Mouse (Mus musculus) frontal cortex, postnatal 36 days (tissue): ENCODE measurements around the gene Pik3c2g.

ENCODE experiments used
- DNase-seq, 2 experiments: peaks; one replicate each; pipeline ENCODE4 v3.0.0; 2022; ENCODE audit warnings: low spot score in 2 of 2

Pik3c2g gene

GRCm38 (mm10) chr6:139586892-139587291 lies at the start of gene Pik3c2g:
Gene Pik3c2g, plus strand, starts transcription at chr6:139587221.
- no peak for DNase-seq

GRCm38 (mm10) chr6:139538469-139538868 lies 48.6 kb upstream of the Pik3c2g start:
- DNase-seq = peak in 1 of 2 experiments; percentile 38

- DNase-seq = no peak
These were observed 31.4 kb upstream of the Pik3c2g start for GRCm38 (mm10) chr6:139555537-139556179.

GRCm38 (mm10) chr6:139569211-139569610 lies 17.8 kb upstream of the Pik3c2g start:
- DNase-seq = no peak

GRCm38 (mm10) chr6:139575854-139576253 lies 11.2 kb upstream of the Pik3c2g start:
- DNase-seq = no peak

- no peak for DNase-seq
These were observed 10.6 kb upstream of the Pik3c2g start for GRCm38 (mm10) chr6:139576261-139577014.

- peak; percentile 6 to 16 for DNase-seq
These were observed 9.8 kb upstream of the Pik3c2g start for GRCm38 (mm10) chr6:139577026-139577861.

GRCm38 (mm10) chr6:139587478-139587877 lies 457 bp downstream of the Pik3c2g start:
- no peak for DNase-seq

- DNase-seq = peak in 1 of 2 experiments; percentile 2
These were observed 1.4 kb downstream of the Pik3c2g start for GRCm38 (mm10) chr6:139588409-139588808.

- DNase-seq = peak; percentile 54 to 76
These were observed 2.3 kb downstream of the Pik3c2g start for GRCm38 (mm10) chr6:139589291-139589690.

GRCm38 (mm10) chr6:139589854-139590253 lies 2.8 kb downstream of the Pik3c2g start:
- DNase-seq = no peak

GRCm38 (mm10) chr6:139592081-139592480 lies 5.1 kb downstream of the Pik3c2g start:
- no peak for DNase-seq

- no peak for DNase-seq
These were observed 9.4 kb downstream of the Pik3c2g start for GRCm38 (mm10) chr6:139596433-139596832.

- DNase-seq = no peak
These were observed 12.2 kb downstream of the Pik3c2g start for GRCm38 (mm10) chr6:139599216-139599615.

- DNase-seq = peak; percentile 5 to 36
These were observed 31.8 kb downstream of the Pik3c2g start for GRCm38 (mm10) chr6:139618774-139619173.

GRCm38 (mm10) chr6:139624756-139625155 lies 37.7 kb downstream of the Pik3c2g start:
- DNase-seq = no peak

- no peak for DNase-seq
These were observed 47.5 kb downstream of the Pik3c2g start for GRCm38 (mm10) chr6:139634561-139634960.

GRCm38 (mm10) chr6:139655399-139655798 lies 68.4 kb downstream of the Pik3c2g start:
- DNase-seq = peak; percentile 25 to 50

- DNase-seq = peak in 1 of 2 experiments; percentile 53
These were observed 75.4 kb downstream of the Pik3c2g start for GRCm38 (mm10) chr6:139662462-139662861.

GRCm38 (mm10) chr6:139718416-139718984 lies 131.5 kb downstream of the Pik3c2g start:
- DNase-seq = no peak

GRCm38 (mm10) chr6:139719639-139720221 lies 132.7 kb downstream of the Pik3c2g start:
- no peak for DNase-seq
